Mouse (Mus musculus) left cerebral cortex, postnatal 36 days (tissue): ENCODE data around the gene Camkk2. TPM values are rescaled to one million over a fixed set of nuclear protein-coding genes. Genes with fewer than 3 reads are reported as not detected.

Experiments used
- microRNA-seq: library from miRNA; unstranded; fragments of <30 nt; microRNA quantifications from one replicate; pipeline ENCODE4 v1.2.0, GENCODE M21; 2022
- total RNA-seq, 2 experiments: library from RNA; stranded (reverse); gene quantifications; 2 replicates each; pipeline ENCODE4 v1.2.3; 2021

Camkk2 gene
- total RNA-seq, 2 experiments from 2014 or later, result 243 to 273 TPM

Small RNAs within 50 kb of the gene (microRNA-seq; reads per million reads assigned to microRNA genes)
- gene Mir8115, result 1.0 reads per million

Other genes with a start within 250 kb of the Camkk2 start
- 10 to 100 TPM; 37.1 to 46.0 TPM for gene Ift81, start 164.9 kb downstream of the Camkk2 start, total RNA-seq
- gene P2rx7, start 135.5 kb downstream of the Camkk2 start, total RNA-seq, result 1 to 10 TPM; 8.0 to 8.8 TPM
- gene P2rx4, start 71.9 kb downstream of the Camkk2 start, total RNA-seq, result 10 to 100 TPM; 19.2 to 19.3 TPM
- gene Anapc5, start 41.9 kb upstream of the Camkk2 start, total RNA-seq, result 100 to 1,000 TPM; 208 to 231 TPM
- gene Rnf34, start 70.6 kb upstream of the Camkk2 start, total RNA-seq, result 10 to 100 TPM; 50.4 to 53.8 TPM
- 10 to 100 TPM; 23.7 to 27.3 TPM for gene Kdm2b, start 210.4 kb upstream of the Camkk2 start, total RNA-seq
- gene Orai1, start 235.7 kb upstream of the Camkk2 start, total RNA-seq, result 1 to 10 TPM; 7.0 to 7.9 TPM